Mouse (Mus musculus): ENCODE results near the gene Acoxl.

The Acoxl gene

DNA sequence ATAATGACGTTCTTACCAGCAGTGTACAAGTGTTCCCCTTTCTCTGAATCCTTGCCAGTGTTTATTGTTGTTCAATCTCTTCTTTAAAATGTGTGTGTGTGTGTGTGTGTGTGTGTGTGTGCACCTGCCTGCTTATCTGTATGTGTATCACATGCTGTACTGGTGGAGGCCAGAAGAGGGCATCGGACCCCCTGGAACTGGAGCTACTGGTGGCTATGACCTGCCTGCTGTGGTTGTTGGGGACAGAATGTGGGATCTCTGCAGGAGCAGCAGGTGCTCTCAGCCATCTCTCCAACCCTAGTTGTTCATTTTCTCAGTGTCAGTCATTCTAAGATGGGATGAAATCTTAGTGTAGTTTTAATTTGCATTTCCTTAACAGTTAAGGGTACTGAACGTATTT is 98.4 kb downstream of the Acoxl start:
- DNase-seq (ENCODE audit: low read depth, low spot score): no peak

DNA sequence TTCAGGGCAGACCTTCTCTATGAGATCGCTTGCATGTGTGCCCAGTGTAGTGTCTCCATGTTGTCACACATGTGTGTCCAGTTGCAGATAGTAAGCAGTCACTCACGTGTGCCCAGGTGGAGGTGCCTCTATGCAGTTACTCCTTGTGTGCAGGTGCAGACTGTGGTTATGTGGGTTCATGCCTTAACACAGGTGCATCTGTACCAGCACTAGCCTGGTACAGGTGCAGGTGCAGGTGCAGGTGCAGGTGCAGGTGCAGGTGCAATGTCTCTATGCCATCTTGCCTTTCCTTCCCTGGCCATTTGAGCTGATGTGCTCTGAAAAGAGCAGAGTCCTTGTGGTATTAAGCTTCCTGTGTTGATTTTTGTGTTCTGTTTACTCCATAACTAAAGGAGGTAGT is 100.5 kb downstream of the Acoxl start:
- no peak for DNase-seq (ENCODE audit: low read depth, low spot score)

DNA sequence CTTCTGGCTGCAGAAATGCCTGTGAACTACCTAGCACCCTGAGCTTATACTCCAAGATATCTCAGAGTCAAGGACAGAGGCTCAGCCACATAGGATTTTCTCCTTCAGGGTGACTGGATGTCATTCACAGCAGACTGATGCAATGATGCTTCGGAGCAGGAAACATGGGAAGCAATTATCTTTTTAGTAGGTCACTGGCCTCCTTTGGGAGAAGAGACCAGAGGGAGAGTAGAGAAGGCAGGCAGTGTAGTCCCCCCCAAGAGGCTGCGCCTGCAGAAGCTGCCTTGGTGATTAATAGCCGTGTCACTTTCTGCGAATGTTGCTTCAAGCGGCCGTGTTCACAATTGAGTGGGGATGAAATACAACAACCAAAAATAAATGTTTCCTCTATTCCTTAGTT is 121.9 kb downstream of the Acoxl start:
- DNase-seq (ENCODE audit: low read depth, low spot score): no peak

DNA sequence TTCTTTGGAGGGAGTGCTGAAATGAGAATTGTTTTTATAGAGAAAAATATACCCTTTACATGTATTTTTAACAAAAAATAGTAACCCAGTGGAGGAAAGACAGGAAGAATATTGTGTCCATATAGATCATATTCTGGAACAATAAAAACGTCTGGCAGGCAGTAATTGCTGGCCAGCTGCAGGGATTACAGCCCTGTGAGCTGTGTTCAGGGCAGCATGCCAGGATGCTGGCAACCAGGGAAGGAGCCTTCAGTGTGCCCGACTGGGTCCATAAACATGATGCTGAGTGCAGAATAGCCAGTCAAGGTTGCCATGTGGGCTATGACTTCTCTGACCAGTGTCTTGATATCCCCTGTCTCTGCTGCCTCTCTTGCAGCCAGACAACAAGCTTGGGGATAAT is 122.5 kb downstream of the Acoxl start:
- DNase-seq (ENCODE audit: low read depth, low spot score): no peak

DNA sequence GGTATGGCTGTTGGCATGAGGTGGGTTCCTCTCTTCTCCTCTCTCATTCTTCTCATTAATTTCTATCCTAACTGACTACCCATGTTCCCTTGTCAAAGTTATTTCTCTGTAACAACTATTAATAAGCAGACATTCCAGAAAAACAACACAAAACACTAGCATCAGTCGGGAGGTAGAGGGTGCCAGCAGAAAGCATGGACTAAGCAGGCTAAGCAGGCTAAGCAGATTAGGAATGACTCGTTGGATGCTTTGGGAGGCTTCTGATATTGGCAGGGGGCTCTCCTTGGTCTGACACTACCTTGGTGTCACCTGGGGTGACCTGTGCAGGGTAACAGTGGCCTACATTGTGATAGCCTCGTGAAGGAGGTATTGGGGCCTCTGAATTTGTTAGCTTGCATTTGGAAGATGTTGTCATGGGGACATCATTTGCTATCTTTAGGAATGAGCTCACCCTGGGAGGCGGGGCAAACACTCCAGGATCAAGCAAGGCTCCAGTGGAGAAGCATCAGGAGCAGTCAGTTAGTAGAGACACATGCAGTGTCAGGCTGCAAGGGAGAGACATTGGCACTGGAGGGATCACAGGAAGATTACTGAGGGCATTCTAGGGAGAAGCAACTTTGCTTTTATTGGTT is 123.2 kb downstream of the Acoxl start:
- no peak for DNase-seq (ENCODE audit: low read depth, low spot score)

DNA sequence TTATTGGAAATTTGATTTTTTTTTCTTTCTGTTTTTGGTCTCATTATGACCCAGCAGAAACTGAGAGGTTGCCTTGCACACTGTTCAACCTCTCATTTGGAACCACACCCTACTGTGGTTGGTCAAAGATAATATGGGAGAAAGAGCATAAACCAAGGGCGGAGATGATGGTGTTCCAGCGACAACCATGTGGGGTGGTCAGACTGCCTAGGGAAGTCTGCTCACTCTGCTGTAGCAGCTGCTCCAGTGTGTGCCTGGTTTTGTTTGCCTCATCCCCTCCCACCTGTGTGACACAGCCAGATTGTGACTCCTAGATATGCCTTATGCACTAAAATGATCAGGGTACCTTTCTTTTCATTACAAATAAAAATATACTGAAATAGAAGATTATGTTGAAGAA is 130.3 kb downstream of the Acoxl start:
- DNase-seq (ENCODE audit: low read depth, low spot score): no peak

DNA sequence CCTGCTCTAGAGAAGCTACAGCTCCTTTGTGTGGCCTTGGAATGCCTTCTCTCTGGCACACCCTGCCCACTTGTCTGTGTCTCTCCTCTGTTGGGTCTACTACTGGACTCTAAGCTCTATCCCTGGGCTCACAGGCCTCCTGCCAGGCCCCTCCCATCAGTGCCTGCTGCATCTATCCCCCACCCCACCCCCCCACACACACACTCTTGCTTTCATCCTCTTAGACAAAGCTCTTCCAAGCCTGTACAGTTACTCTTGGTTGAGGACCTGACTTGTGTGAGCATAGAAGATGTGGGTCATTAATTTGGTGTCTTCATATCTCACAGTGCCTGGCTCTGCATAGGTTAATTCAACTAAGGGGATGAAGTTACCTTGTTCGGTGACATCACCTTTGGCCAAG is 137.6 kb downstream of the Acoxl start:
- DNase-seq (ENCODE audit: low read depth, low spot score): no peak

DNA sequence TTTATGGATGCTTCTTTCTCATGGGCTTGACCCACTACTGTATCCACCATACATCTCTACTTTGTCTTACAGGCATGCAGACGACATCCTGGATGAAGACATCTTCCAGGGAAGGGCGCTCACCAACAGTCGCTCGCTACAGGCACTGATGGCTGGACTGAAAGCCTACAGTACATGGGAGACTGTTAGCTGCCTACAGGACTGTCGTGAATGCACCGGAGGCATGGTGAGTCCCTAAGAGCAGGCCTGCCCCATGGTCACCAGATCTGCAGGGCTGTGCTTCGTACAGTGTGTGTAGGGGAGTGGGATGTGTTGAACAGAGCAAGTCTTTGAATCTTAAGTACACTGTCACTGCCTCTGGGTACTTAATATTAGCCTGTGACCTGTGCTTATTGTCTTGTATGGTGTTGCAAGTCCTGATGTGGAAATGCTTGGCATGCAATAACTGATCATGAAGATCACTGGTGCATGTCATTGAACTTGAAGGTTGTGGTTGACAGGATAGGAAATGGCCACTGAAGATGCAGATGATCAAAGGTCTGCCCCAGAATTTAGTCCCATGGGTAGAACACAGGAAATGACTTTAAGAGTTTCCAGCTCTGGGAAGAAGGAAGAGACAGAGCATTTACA is 140.0 kb downstream of the Acoxl start:
- DNase-seq (ENCODE audit: low read depth, low spot score): no peak

DNA sequence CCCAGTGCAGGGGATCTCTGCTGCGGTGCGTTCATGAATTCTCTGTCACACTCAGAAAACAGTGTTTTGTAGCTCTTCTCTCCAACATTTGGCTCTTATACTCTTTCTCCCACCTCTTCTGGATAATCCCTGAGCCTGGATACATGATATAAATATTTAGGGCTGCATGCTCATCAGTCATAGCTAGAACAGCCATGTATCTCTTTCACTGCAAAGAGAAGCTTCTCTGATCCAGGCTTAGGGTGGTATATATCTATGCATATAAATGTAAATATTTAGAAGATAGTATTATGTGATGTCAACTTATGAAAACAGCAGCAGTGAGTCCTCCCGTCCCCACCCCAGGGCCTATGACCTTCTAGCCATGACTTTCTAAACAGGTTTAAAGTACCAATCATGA is 143.9 kb downstream of the Acoxl start:
- no peak for DNase-seq (ENCODE audit: low read depth, low spot score)

DNA sequence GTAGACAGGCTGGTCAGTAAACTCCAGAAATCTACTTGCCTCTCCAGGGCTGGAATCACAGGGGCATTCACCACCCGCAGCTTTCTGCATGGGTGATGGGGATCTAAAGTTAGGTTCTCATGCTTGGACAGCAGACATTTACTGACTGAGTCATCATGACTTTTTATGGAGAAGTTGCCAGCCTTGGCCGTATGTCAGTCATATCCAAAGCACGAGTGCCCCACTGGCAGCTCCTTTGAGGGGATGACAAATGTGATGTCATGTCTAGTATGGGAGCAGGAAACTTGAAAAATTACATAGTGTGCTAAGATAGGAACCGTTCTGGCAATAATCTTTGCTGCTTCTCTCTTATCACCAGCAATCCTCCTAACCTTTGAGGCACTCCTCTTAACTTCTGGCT is 144.6 kb downstream of the Acoxl start:
- DNase-seq (ENCODE audit: low read depth, low spot score): no peak

DNA sequence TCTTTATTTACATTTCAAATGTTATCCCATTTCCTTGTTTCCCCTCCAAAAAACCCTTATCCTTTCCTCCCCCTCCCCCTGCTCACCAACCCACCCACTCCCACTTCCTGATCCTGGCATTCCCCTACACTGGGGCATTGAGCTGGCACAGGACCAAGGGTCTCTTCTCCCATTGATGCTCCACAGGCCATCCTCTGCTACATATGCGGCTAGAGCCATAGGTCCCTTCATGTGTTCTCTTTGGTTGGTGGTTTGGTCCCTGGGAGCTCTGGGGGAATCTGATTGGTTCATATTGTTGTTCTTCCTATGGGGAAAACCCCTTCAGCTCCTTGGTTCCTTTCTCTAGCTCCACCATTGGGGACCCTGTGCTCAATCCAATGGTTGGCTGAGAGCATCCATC is 145.3 kb downstream of the Acoxl start:
- DNase-seq (ENCODE audit: low read depth, low spot score): no peak

DNA sequence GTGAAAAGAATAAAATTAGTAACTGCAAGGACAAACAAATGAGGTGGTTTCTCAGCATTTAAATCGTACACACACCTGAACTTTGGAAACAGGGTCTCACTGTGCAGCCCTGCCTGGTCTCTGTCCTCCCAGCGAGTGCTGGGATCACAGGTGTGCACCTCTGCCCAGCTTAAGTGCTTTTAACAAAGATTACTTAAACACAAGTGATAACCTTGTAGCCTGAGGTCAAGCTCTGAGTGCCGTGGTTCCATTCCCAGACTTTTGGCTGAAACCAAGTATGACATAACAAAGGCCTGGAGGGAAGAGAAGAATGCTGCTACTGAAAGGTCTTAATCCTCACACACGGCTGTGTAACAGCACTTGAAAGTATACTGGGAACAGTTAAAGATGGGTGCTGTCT is 149.0 kb downstream of the Acoxl start:
- no peak for DNase-seq (ENCODE audit: low read depth, low spot score)

DNA sequence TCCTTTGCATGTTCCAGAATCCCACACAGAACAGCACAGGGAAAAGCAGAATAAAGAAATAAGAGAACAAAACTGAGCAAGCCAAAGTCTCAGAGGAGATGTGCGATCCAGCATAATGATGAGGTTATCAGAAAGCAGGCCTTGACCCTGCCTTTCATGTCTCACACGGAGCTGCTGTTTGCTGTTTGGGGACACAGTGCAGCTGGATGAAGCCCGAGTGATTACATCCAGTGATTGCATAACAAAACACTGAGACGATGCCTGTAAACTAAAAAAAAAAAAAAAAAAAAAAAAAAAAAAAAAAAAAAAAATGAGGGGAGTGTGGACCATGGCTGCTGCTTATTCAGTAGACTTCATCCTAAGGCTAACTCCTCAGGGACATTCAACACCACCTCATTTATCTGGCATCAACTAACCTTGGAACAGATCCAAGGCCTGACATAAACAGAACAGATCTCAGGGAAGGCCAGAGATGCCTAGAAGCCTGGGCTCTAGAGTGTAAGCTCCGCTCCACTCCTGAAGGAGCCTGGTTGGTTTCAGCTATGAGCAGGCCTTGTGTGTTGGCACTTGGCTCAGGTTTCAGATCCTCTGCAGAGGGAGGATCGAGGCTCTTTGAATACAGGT is 152.3 kb downstream of the Acoxl start:
- no peak for DNase-seq (ENCODE audit: low read depth, low spot score)

DNA sequence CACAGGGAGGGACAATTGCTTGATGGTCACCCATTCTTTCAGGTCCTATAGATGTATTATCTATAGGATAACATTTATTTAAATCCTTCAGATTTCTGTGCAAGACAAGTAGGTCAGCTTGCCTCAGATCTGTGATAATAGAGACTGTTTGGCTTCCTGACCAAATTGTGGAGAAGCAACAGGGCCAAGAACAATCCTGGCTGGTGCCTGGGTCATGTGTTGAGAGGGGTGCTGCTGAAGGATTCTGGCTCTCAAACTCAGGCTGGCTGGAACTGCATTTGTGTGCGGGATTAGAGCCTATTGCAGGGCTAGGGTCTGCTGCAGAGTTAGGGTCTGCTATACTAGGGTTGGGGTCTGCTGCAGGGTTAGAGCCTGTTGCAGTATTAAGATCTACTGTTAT is 153.0 kb downstream of the Acoxl start:
- DNase-seq (ENCODE audit: low read depth, low spot score): no peak

DNA sequence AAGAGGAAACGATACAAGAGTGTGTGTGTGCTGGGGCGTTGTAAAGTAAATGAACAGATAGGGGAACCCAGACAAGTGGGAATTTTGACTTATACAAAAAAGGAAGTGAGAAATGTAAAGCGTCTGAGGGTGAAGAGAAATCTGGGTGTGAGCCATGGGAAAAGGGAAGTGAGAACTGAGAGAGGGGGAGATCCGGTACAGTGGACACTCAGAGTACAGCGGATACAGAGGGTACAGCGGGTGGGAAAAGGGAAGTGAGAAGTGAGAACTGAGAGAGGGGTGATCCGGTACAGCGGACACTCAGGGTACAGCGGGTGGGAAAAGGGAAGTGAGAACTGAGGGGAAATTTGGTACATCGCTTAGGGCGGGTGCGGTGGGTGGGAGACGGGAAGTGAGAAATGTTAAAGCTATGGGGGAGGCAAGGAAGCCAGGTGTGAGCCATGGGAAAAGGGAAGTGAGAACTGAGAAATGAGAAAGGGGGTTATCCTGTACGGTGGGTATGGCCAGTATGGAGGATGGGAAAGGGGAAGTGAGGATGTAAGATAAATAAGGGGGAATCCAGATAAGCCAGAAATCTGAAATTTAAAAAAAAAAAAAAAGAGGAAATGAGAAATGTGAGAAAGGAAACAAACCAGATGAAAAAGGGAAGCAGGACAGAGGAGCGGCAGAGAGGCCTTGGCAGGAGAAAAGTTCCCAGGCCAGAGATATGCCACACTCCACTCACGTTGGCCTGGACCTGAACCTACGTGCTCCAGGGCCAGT is 170.2 kb downstream of the Acoxl start:
- DNase-seq (ENCODE audit: low read depth, low spot score): no peak

DNA sequence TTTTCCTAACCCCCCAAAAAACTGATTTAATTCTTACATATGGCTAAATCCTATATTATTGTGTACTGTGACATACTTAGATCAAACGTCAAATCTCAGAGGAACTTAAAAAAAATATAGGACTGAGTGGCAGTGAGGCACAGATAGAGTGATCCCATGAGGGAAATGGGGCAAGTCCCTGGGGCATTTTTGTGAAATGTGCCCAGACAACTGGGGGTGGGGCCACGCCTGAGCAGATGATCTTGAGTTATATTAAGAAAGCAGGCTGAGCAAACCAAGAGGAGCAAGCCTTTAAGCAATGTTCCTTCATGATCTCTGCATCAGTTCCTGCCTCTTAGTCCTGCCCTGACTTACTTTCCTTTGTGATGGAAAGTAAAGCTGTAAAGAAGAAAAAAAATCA is 175.9 kb downstream of the Acoxl start:
- no peak for DNase-seq (ENCODE audit: low read depth, low spot score)

DNA sequence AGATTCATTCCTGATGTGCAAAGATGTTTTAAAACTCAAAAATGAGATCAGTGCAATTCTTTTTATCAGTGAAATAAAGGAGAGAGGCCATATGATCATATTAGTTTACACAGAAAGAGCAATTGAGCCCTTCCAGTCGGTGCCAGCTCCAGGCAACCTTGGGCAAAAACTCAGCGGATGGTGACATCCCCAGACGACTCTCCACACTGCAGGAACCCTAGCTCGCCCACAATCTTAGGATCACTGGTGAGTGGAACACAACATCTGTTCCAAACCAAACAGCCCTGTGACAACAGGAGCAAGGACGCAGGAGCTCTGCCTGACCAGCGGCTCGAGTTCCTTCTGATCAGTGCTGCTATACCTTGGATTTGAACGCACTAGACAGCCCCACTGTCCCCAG is 176.9 kb downstream of the Acoxl start:
- DNase-seq (ENCODE audit: low read depth, low spot score): no peak

DNA sequence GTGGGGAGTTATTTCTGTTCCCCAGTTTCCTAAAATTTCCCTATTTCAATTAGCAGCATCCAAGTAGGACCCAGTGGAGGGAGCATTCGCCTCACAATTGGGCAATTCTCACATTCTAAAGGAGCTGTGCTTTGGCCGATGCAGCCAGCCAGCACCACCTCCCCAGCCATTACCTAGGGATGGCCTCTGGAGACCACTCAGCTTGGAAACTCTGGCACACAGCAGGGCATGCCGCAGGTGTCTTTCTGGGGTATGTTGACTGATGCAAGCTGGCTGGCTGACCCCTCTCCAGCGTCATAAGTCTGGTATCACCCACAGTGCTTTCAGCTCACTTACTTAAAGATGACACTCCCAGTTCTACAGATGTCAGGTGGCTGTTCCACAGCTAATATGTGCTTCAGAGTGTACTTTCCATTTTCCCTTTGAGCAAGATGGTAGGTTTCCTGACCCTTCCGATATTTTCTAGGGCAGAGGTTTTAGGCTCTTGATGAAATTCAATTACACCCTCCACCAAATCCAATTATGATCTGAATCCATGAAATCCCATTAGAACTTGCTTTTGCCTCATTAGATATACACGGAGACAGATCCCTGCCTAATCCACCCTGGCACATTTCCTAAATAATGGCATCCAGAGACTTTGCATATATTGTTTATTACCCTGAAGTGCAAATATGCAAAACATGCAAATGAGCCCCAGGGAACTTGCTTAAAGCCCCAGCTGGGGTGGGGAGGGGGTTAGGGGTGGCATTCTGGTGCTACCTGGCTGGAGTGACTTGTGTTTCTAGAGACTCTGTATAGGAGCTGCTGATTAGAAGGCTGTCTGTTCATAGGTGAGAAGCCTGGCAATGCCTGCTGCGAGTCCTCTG is 181.6 kb downstream of the Acoxl start:
- no peak for DNase-seq (ENCODE audit: low read depth, low spot score)

DNA sequence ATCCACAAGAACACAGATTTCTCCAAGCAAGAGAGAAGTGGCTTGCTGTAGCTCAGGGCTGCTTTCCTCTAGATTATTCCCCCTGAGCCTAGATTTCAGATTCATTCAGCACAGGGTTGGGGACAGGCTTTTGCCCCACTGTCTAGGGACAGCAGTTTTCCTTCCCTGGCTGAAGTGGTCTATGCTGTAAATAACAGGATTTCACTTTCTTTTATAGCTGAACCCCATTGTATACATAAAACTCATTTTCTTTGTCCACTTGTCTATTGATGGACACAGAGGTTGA is 182.2 kb downstream of the Acoxl start:
- DNase-seq (ENCODE audit: low read depth, low spot score): no peak

DNA sequence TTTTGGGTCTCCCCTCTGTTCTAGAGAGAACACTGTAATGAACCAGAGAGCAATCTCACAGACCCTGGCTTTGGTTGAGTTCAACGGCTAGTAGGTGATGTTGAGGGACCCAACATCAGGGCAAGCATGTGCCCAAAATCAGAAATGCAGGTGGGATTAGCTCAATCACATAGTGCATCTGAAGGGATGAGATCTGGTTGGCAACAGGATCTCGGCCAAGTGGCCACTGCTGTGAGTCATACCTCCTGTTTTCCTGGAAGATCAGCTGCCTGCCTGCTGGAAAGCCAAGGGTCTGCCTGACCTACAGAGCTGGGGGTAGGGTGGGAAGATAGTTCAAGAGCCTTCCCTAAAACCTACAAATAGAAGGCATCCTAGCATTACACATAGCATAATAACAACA is 185.2 kb downstream of the Acoxl start:
- no peak for DNase-seq (ENCODE audit: low read depth, low spot score)

DNA sequence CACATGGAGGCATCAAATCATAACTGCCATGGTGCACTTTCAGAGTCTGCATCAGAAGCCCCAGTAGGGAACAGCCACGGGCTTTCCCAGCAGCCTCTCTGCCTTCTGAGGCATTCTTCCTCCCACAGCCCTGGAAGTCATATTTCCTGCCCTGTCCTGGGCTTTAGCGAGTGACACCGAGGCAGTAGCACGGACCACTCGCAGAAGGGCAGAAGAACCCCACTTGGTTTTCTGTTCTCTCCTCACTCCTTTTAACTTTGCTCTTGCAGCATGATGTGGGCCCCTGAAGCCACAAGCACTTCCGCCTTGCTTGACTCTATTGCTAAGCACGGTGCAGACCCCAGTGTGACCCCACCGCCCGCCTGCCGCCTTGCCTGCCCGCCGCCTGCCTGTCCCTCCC is 189.0 kb downstream of the Acoxl start:
- DNase-seq (ENCODE audit: low read depth, low spot score): no peak

DNA sequence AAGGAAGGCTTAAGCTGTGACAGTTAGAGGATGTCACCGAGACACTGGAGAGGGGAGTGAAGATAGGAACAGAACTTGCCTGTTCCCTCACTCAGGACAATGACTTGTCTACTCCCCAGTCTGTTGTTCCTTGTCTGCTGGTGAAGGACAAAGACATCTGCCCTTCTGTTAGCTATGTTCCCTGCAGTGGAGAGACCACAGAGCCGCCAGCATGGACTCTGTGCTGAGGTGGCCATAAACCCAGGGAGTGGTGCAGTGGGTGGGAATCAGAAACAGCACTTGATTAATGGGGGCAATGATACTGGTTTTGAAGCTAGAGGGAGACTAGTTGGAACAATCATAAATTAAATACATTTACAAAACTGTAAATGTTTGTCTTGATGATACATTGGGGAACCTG is 191.3 kb downstream of the Acoxl start:
- no peak for DNase-seq (ENCODE audit: low read depth, low spot score)

All from embryo, embryonic 11.5 days (tissue).